Mouse (Mus musculus) brain, adult 2 months (tissue): ENCODE measurements around the gene Gpr88.

ENCODE experiments used
- DNase-seq: peaks from one replicate; pipeline ENCODE4 v3.0.0; 2011; ENCODE audit warnings: low read depth, low spot score

Gpr88 gene

DNA sequence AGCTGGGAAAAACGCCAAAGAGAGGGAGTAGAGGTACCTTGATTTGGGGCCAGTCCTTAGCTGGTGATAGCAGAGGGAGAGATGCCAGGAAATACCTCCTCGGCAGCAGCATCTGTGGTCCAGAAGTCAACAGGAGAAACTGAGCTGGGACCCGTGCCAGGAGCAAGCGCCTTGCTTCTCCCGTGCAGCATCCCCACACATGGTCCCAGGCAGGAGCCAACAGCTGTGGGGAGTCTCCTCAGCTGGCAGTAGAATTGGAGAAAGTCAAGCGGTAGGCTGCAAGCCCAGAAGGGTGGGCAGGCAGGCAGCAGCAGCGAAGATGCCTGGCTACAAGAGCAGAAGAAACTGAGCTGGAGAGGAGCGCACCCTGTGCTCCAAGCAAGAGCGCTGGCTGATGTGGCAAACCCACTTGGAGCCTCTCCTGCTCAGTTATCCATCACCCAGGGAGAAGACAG lies at the start of gene Gpr88:
TSS of gene Gpr88 (minus strand) at position 427 of the 455 bp plus-strand sequence.
- DNase-seq: peak; percentile 91

DNA sequence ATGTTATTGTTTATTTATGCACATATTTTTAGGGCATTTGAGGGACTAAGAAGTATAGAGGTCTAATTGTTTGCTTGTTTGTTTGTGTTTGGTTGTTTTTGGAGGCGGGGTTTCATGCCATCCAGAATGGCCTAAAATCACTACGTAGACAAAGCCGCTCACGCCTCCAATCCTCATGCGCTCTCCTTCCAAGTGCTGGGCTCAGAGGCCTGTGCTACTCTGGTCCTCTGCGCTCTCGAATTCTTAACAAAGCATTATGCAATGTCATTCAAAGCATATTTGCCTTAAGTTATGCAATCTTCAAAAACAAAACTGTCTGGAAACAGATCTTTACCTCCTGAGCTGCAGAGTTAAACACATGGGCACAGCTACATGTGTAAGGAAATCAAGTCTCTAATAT lies 49.3 kb upstream of the Gpr88 start:
- DNase-seq: no peak

DNA sequence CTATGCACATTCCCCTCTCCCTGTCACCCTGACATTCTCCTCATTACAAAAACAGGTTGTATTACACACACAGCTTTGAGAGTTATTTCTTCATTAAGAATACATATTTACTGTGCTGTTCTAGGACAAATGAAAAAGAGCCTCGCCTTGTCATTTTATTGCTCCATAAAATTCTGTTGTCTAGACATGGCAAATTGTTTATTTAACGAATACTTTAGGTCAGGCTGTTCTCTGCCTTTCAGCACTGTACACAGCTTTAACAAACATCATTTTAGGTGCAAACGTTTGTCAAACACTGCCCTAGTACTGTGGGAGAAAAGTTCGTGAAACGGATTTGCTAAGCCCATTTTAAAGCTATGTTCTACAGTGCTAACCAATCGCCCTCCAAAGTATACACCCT lies 48.5 kb upstream of the Gpr88 start:
- no peak for DNase-seq

DNA sequence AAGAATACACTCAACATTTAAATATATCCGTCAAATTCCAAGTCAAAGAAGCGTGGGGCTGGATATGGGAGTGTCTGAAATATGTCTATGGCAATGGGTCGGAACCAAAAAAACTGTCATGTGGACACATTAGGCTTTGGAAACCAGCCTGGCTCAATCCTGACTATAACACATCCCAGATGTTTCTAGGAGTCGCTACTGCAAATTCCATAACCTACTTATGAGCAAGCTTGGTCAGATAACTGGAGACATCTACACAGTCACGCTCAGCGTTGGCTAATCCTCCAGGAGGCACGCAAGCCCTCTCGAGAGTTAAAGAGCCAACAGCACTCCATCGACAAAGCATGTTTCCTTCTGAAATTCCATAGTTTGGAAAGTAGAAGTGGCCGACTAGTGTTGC lies 45.4 kb upstream of the Gpr88 start:
- DNase-seq: no peak

DNA sequence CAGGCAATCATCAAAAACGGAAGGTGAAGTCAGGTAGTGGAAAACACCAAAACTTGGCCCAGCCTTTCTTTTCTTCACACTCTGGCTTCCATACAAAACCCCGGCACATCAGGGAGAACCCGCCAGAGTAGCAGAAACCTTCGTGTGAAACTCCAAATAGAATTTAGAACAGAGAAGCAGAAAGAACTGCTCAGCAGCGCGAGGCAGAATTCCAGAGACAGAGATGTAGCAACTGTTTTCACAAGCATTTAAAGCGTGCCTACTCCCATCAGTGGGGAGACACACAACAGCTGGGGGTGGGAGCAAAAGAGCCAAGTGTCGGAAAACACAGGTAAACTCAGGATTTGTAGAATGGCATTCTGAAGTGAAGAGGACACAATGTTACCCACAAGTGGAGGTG lies 44.7 kb upstream of the Gpr88 start:
- peak; percentile 52 for DNase-seq

DNA sequence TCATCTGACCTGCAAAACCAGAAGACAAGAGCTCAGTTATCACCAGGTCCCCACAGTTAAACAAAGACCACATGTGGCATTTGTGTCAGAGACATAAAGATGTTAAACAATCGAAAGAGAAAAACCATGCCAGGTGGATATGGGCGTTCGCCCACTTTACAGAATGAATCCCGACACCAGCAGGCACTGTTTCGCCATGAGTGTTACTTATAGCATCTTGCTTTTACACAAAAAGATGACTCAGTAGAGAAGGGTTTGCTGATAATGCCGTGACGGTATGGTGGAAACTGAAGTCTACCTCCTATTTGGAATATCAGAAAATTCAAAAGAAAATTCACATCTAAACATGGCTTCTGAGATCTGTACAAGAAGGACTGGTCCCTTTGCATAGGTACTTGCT lies 43.9 kb upstream of the Gpr88 start:
- peak; percentile 43 for DNase-seq

DNA sequence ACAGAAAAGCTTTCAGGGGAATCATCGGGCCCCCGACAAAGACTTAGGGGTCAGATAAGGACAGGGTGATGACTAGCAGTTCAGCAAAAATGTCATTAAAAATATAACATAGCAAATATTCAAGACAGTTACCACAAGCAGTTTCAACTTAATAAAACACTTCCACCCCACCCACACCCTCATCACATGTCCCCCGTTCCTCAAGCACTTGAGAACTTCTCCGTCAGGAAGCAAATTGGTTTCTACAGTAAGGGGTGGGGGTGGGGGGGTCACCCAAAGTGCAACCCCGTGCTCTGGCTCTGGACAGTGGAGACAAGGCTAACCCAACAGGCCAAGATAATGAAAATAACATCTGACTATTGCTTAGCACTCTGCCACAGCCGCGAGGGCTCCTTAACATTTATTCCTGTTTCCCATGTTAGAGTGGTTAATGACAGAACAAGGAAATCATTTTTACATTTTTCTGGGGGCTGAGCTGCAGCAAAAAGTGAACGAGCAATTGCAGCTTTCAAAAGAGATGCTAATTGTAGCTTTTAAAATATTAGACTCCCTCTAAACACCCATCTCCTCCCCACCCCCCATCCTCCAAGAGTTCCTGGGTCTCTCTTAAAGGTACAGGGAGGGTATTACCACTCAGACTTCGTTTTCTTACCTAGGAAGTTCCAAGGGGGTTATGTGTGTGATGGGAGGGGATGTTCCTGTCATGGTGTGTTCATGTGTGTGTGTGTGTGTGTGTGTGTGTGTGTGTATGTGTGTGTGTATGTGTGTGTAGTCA lies 36.9 kb upstream of the Gpr88 start:
- peak; percentile 27 for DNase-seq

DNA sequence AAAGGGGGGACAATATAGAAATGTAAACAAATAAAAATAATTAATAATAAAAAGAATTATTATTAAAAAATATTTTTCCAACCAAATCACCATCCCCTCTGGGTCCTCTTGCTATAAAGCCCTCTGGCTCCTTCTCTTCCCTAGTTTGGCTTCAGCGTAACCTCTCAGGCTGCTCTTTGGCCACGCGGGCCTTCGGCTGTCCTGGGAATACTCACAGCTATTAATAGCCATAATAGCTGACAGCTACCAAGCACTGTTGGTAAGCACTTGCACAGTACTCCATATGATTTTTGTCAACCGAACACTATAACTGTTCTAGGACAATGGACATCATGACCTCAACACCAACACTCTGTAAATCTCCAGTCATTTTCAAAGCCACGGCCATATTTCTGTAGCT lies 35.5 kb upstream of the Gpr88 start:
- DNase-seq: no peak

DNA sequence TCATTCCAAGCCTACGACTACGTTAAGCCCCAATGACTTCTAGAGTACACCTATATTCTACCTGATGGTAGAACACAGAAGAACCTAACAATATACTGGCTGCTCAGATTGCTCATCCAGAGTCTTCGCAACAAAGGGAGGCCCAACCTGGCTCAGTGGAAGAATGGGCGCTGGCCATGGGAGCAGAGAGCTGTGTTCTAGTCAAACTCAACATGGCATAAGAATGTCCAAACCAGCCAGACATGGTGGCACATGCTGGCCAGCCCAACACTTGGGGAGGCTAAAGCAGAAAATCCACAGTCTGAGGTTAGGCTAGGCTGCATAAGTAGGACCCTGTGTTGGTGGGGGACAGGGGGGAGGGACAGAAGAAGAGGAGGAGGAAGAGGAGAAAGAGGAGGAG lies 31.4 kb upstream of the Gpr88 start:
- DNase-seq: no peak

DNA sequence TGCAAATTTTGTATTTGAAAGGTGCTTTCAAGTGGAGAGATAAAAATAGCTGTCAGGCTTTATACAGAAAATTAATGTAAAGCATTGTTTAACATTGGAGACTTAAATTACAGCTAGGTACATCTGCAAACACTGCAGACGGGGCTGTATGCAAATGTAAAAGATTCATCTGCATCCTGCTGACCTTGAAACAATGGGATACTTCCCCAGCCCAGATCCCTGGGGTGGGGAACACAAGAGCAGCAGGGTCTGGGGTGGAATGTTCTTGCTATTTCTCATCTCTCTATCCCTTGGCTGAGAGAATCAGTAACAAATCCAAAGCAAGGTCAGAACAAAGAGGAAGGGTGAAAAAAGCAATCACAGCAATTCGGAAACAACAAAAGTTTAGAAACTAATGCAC lies 30.7 kb upstream of the Gpr88 start:
- DNase-seq: no peak

DNA sequence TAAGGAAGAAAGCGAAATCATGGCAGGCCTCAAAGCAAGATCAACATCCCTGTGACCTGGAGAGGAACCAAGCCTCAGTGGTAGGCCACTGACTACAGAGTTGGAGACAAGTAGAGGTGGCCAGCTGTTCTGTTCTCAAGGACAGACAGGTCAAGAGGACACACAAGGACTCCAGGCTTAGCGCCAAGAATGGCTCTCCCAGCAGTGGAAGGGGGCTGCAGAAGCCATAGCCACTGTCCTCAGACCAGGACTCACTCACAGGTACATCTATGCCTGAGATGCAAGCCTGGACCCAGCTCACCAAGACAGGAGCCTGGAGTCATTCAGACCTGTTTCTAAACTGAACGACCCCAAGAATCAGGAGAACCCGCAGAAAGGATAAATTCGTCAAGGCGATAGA lies 28.4 kb upstream of the Gpr88 start:
- no peak for DNase-seq

DNA sequence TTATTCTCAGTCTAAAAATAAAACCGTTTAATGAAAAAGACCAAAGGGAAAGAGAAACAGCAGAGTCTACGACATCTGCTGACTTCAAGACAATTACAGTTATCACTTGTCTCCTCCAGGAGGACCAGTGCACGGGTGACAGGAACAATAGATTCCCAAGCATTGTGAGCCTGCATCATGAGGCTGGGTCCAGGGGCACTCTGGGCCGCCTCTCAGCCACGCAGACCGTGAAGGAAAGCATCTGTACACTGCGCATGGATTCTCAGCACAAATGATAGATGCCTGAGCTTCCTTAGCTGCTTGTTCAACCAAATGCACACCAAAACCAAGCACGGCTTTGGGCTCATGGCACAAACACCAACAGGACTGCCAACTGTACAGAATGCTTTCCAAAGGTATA lies 23.8 kb upstream of the Gpr88 start:
- no peak for DNase-seq

DNA sequence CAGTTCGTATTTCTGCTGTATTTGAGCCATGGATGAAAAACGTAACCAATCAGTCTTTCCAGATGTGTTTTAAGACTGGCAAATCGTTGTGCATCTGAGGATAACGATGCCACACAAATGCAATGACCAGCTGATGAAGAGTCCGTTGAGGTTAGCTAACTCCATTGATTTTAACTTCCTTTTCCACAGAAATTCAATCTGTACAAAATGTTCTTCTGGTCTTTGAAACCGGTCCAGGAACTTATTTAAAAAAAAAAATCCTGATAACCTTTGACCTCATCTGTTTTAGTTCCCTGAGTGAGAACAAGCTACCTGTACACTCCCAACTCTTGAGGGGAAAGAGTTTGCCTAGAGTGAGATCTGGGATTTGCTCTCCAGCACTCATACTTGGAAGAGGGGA lies 18.4 kb upstream of the Gpr88 start:
- DNase-seq: no peak

DNA sequence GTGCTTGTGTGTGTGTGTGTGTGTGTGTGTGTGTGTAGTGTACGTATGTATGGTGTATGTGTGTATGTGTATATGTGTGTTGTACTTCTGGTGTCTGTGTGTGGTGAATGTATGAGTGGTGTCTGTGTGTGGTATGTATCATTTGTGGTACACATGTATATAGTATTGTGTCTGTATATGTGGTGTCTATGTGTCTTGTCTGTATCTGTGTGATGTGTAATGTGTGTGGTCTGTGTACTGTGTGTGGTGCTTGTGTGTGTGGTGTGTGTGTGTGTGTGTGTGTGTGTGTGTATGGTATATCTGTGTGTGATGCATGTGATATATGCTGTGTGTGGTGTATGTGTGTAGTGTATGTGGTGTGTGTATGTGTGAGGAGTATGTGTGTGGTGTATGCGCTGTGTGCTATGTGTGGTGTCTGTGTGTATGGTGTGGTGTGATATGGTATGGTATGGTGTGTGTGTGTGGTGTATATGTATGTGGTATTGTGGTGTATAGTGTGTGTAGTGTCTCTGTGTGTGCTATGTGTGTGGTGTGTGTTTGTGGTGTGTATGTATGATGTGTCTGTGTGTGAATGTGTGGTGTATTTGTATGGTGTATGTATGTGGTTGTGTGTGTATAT lies 13.8 kb upstream of the Gpr88 start:
- DNase-seq: no peak

DNA sequence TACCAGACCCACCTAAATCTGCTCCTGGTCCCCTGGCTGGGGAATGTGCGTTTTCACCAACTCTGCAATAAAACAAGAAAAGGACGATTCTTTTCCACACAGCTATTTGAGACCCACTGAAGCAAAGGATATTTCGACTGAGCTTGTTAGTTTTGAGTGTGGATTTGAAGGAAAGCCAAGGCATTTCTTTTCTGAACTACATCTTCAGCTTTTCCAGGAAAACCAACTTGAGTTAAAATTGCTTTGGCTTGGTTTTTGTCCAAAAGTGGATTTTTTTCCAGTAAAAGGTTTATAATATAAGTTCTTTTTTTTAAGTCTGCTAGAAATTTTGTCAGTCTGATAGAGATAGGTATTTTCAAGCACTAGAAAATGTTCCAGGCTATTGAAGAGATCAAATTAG lies 13.1 kb upstream of the Gpr88 start:
- DNase-seq: no peak

DNA sequence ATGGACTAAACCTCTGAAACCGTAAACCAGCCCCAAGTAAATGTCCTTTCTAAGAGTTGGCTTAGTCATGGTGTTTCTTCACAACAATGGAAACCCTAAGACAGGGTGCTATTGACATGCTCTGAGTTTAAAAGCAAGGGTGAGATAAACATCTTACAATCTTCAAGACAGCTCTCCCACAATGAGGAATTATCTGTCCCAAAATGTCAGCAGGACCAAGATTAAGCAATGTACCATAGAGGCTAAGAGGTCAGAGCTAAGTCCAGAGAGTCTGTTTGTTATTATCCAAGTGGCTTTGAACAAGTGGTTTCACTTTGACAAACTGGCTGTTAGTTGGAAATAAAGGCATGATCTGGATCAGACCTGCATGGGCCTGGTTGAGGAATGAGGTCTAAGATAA lies 10.7 kb upstream of the Gpr88 start:
- no peak for DNase-seq

DNA sequence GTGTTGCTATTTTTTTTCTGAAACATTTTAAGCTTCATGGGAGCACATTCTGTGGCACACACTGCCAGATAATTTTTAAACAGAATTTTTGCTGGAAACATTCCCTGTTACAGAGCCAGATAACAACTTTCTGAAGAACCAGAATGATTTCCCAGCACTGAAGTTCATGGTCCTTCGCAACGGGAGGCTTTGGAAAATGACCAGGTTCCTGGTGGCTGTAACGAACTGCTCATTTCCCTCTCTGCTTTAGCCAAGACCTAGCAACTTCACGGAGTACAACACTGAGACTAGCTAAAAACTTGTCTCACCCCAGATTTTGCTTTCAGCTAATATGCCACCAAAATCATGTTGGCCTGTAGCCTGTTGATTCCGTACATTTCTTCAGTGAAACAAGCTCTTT lies 9.8 kb upstream of the Gpr88 start:
- DNase-seq: no peak

DNA sequence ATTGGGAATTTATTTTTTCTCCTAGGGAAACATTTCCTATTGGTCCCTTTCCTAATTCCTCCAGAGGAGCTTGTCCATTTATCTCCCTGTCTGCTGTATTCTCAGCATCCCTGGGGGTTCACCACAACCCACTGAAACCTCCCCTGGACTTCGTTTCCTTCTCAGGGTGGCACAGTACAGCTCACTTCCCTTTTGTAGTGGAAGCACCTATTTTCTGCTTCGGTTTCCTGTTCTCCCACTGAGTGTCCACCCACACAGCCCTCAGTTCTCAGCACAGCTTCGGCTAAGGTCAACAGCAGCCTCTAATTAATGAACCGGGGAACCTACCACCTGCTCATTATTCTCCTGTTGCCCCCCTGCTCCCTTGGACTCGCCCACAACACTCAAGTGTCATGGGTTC lies 2.8 kb upstream of the Gpr88 start:
- DNase-seq: no peak

DNA sequence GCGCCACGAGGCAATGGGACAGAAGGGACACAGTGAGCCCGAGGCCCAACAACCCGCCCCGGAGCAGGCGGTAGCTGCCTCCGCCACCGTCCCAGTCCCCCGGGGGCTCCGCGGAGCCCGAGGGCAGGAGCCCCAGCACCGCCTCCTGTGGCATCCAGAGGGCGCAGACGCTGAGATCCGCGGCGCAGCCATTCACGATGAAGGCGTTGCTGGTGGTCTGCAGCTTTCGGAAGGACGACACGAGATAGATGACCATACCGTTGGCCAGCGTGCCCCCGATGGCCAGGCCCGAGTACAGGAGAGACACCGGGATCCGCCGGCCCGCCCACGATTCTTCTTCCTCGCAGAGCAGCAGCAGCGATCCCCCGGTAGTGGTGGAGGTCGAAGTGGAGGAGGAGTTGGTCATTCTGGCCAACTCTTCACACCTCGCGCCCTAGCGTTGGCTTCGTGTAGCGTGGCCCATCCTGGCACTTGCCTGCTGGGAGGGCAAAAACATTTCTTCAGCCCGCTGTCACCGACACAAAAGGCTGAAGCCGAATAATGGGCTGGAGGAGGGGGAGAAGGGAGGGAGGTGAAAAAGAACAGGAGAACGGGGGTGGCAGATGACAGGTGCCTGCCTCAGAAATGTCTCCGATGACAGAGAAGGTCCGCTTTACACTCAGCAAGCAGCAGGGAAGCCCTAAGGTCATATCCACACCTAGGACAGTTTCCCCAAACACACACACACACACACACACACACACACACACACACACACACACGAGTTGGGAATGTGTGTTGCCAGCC lies 855 bp downstream of the Gpr88 start:
- DNase-seq: peak; percentile 67

DNA sequence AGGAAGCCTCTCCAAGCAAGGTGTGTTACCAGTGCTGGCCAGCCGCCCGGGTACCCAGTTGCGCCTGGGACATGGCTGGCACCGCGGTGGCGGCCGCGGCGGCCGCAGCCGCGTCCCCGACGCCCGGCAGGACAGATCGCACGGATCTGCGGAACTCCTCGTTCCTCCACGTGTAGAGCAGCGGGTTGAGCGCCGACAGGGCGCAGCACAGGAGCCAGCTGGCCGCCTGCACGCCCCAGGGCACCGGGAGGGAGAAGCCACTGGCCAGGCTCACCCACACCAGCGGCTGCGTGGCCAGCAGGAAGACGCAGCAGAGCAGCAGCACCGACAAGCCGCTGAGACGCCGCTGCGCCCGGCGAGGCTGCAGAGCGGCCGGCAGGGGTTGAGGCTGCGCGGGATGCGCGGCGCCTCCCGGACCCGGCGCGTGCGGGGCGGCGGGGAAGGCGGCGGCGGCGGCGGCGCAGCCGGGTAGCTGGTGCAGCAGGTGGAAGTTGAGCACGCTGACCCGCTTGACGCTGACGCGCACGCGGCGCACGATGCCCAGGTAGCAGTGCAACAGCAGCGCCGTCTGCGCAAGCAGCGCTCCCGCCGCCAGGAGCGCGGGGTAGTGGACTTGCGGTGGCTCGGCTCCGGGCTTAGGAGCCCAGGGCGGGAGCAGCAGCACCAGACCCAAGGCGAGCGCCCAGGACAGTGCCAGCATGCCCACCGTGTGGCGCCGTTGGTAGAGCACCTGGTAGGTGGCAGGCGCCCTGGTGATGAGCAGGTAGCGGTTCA lies 1.6 kb downstream of the Gpr88 start:
- peak; percentile 69 for DNase-seq

DNA sequence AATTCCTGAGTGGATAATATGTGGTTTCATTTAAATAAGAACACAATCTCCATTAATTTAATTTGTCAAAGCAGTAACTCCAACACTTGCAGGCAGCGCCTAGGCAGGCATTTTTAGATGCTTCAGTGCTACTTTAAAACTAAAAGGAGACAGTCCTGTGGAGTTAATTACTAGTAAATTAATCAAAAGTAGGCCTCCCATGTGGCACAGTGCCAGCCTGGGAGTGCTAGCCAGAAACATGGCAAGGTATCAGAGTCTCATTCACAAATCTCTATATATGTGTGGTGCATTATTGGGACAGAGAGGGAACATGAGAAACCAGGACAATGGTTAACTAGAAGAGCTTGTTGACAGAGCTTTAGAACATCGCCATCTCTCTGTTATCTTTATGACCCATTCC lies 4.3 kb downstream of the Gpr88 start:
- DNase-seq: peak; percentile 8

DNA sequence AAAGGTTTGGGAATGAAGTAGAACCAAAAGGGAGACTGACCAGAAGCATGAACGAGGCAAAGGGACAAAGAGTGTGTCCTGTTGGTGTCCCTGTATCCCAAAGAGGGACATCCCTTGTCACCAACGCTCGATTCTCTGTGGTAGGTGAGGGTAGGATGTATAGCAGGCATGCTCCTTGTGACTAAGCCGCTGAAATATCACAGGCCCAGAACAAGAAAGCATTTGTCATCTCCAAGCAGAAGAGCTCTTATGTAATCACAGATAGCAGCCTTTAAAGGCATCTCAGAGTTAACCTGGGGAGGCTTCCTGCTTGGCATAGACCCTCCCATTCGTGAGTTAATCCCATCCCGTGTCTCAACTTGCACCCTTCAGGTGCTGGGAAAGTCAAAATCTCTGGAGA lies 8.8 kb downstream of the Gpr88 start:
- DNase-seq: peak; percentile 67
